Mouse (Mus musculus): ENCODE measurements around the gene Cnn3. TPM values are rescaled to one million over a fixed set of nuclear protein-coding genes. Genes with fewer than 3 reads are reported as not detected.
A peak's percentile ranks its signal among the peaks of the same experiment; 100 is the strongest.

The Cnn3 gene
- polyA plus RNA-seq, 1 experiment from 2014 or later, result 423 TPM

GRCm38 (mm10) chr3:121426621-121427519 lies 573 bp downstream of the Cnn3 start:
- H3K4me1 ChIP-seq (replicated peaks), result peaks cover 38% of the 10 kb centered on the region
- peak overlapping the region; percentile 76 for H3K4me2 ChIP-seq
- H3K27ac ChIP-seq (replicated peaks), result peak overlapping the region; percentile 96
- H3K9me3 ChIP-seq, result no peaks in the 10 kb centered on the region
- peak overlapping the region; percentile 91 for H3K4me3 ChIP-seq
- peak; percentile 71 for ATAC-seq (ENCODE audit: low FRiP score, low read depth)
- H3K36me3 ChIP-seq, result no peaks in the 10 kb centered on the region
- no peaks in the 10 kb centered on the region for H3K27me3 ChIP-seq
- WGBS, result under 1% methylated on average over 77 of the region's 93 CpGs
- H3K9ac ChIP-seq, result peak overlapping the region; percentile 96

- Histone ChIP-seq H3K27ac (replicated peaks) (peak overlapping the region; percentile 96), H3K27me3 (no peaks in the 10 kb centered on the region), H3K4me2 (peak overlapping the region; percentile 76), H3K4me3 (peak overlapping the region; percentile 91), H3K4me1 (replicated peaks) (peaks cover 43% of the 10 kb centered on the region), H3K9me3 (no peaks in the 10 kb centered on the region), H3K9ac (peak overlapping the region; percentile 96), H3K36me3 (no peaks in the 10 kb centered on the region)
- peak; percentile 75 for ATAC-seq (ENCODE audit: low FRiP score, low read depth)
- 0% methylated on average over 13 of the region's 13 CpGs for WGBS
Measured at GRCm38 (mm10) chr3:121427520-121427908, 1.2 kb downstream of the Cnn3 start.

- Histone ChIP-seq H3K27ac (replicated peaks) (peak overlapping the region; percentile 96), H3K27me3 (no peaks in the 10 kb centered on the region), H3K4me3 (peak overlapping the region; percentile 91), H3K4me1 (replicated peaks) (peaks cover 50% of the 10 kb centered on the region), H3K9ac (peak overlapping the region; percentile 96), H3K4me2 (peak overlapping the region; percentile 76), H3K36me3 (no peaks in the 10 kb centered on the region), H3K9me3 (no peaks in the 10 kb centered on the region)
- WGBS, result 6% methylated on average over 8 of the region's 8 CpGs
- no peak for ATAC-seq (ENCODE audit: low FRiP score, low read depth)
Measured at GRCm38 (mm10) chr3:121428230-121428629, 1.9 kb downstream of the Cnn3 start.

DNA sequence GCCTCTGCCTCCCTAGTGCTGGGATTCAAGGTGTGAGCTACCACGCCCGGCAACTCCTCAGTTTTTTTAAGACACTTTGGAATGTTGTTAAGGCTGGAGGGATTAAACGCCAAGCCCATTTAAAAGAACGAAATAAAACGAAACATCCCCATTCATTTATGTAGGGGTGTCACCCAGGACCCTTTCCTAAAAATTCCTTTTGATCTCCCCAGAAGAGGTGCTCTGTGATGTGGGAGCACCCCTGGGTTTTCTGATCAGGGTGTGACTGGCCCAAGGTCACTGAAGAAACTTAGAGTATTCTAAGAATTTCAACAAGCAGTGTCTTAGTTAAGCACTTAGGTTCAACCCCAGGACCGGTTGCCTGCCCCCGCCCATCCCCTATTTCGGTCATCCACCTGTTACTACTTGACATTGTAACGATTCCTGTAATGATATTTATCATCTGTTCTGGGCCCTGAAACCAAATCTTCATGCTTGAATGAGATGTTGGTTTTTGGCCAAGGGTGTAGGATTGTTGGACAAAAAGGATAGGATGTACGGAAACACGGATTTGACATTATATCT lies 2.5 kb downstream of the Cnn3 start:
- Histone ChIP-seq H3K4me3 (peak overlapping the region; percentile 91), H3K4me2 (peak overlapping the region; percentile 76), H3K4me1 (replicated peaks) (peaks cover 54% of the 10 kb centered on the region), H3K27ac (replicated peaks) (peak overlapping the region; percentile 96), H3K9me3 (no peaks in the 10 kb centered on the region), H3K9ac (peak overlapping the region; percentile 96; the same call in 1 of the 2 replicates), H3K36me3 (no peaks in the 10 kb centered on the region), H3K27me3 (no peaks in the 10 kb centered on the region)
- no peak for ATAC-seq (ENCODE audit: low FRiP score, low read depth)
- WGBS, result 44% methylated on average over 11 of the region's 11 CpGs

DNA sequence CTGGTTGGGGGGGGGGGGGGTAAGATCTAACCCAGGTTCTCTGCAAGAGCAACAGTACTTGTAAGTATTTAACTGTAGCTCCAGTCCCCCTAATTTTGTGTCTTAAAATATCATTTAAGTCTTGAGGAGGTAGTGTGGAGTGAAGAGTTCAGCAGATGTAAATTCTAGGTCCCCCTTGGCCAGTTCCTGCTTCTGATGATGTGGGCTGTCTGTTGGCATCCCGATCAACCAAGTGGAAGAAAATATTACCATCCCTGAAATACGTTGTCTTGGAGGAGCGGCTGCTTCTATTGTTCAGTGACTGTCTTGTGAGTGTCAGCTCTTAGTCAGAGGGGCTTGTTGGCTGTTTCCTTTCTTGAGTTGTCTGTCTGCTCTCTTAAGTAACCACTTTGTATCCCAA lies 3.2 kb downstream of the Cnn3 start:
- Histone ChIP-seq H3K36me3 (no peaks in the 10 kb centered on the region), H3K4me2 (peak overlapping the region; percentile 76), H3K9ac (peak overlapping the region; percentile 96; the same call in 1 of the 2 replicates), H3K27me3 (no peaks in the 10 kb centered on the region), H3K27ac (replicated peaks) (no peak overlapping the region; the same call in 1 of the 2 replicates), H3K4me3 (peak overlapping the region; percentile 91), H3K9me3 (no peaks in the 10 kb centered on the region), H3K4me1 (replicated peaks) (peaks cover 61% of the 10 kb centered on the region)
- ATAC-seq (ENCODE audit: low FRiP score, low read depth), result no peak
- WGBS, result 10% methylated on average over 3 of the region's 3 CpGs

DNA sequence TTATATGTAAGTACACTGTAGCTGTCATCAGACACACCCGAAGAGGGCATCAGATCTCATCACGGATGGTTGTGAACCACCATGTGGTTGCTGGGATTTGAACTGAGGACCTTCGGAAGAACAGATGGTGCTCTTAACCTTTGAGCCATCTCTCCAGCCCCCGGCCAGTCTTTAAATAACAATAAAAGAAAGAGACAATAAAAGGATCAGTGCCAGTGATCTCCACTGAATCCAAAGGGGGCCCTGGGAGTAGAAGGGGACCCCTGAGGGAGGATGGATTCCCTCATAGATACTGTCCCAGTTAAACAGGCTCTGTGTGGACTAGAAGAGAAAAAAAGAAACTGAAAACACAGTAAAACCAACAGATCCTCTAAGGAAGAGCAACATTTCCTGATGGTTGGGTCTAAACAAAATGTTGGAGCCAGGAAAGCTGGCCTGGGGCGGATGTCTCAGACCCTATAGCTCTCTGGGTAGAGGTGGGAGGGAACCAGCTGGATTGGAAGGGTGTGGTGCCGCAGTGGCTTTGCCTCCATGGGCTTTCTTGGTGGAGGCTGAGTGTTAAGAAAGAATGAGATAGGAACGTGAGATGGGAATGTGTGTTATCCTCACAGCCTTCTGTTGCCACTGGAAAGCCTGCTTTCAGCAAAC lies 4.1 kb downstream of the Cnn3 start:
- no peaks in the 10 kb centered on the region for H3K36me3 ChIP-seq
- WGBS, result 22% methylated on average over 7 of the region's 7 CpGs
- H3K4me1 ChIP-seq (replicated peaks), result peaks cover 70% of the 10 kb centered on the region
- H3K27ac ChIP-seq (replicated peaks), result 0 out of 2 replicates have a peak overlapping the region, but pooled peaks have one; percentile 17
- no peaks in the 10 kb centered on the region for H3K27me3 ChIP-seq
- H3K4me2 ChIP-seq, result peak overlapping the region; percentile 76
- H3K4me3 ChIP-seq, result 0 out of 2 replicates have a peak overlapping the region, but pooled peaks have one; percentile 1
- no peak overlapping the region for H3K9ac ChIP-seq
- no peaks in the 10 kb centered on the region for H3K9me3 ChIP-seq
- ATAC-seq (ENCODE audit: low FRiP score, low read depth), result no peak

DNA sequence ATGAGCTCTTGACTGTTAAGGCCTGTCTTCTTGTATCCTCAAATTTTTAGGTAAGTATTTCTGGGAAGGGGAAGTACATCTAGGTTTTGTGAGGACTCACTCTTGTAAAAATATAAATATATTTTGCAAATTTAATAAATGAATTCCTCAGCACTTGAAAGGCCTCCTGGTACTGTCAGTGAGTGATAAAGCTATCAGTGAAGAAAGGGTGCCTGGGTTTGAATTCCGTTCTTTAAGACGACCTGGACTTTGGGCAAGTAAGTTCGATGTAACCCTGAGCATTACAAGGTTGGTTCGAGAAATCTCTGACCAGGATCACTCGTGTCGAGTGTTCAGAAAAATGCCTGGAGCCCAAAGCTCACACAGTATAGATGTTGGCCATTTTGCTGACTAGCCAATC lies 7.1 kb downstream of the Cnn3 start:
- Histone ChIP-seq H3K4me2 (no peak overlapping the region), H3K4me3 (no peak overlapping the region), H3K9me3 (no peaks in the 10 kb centered on the region), H3K27ac (replicated peaks) (peak overlapping the region; percentile 55; the same call in 1 of the 2 replicates), H3K9ac (no peak overlapping the region), H3K4me1 (replicated peaks) (peaks cover 86% of the 10 kb centered on the region), H3K27me3 (no peaks in the 10 kb centered on the region), H3K36me3 (no peaks in the 10 kb centered on the region)
- WGBS, result 88% methylated on average over 6 of the region's 6 CpGs
- no peak for ATAC-seq (ENCODE audit: low FRiP score, low read depth)

- no peak for ATAC-seq (ENCODE audit: low FRiP score, low read depth)
- peaks cover 82% of the 10 kb centered on the region for H3K4me1 ChIP-seq (replicated peaks)
- H3K9me3 ChIP-seq, result no peaks in the 10 kb centered on the region
- H3K4me3 ChIP-seq, result no peak overlapping the region
- peak overlapping the region; percentile 55 for H3K27ac ChIP-seq (replicated peaks)
- no peaks in the 10 kb centered on the region for H3K27me3 ChIP-seq
- H3K36me3 ChIP-seq, result no peaks in the 10 kb centered on the region
- H3K9ac ChIP-seq, result no peak overlapping the region
- H3K4me2 ChIP-seq, result peak overlapping the region; percentile 12; the same call in 1 of the 2 replicates
- WGBS, result 57% methylated on average over 8 of the region's 8 CpGs
Measured at GRCm38 (mm10) chr3:121433968-121434533, 7.8 kb downstream of the Cnn3 start.

DNA sequence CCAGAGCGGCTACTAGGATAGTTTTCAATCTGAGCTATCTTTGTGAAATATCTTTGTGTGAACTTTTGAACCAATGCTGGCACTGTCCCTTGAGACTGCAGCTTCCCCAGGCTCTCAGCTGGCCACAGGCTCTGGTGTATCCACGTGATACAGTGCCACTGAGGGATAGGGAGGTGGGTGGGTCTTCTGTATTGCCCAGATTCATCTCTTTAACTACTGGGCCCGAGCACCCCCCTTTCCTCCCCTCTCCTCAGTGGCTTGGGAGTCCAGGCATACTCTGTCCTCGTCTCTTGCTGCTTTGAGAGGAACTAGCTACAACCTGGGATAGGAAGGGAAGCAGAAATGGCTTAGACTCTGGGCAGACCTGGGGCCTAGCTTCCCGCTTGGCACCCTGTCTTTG lies 9.0 kb downstream of the Cnn3 start:
- no peaks in the 10 kb centered on the region for H3K9me3 ChIP-seq
- peaks cover 82% of the 10 kb centered on the region for H3K4me1 ChIP-seq (replicated peaks)
- H3K27me3 ChIP-seq, result no peaks in the 10 kb centered on the region
- H3K36me3 ChIP-seq, result no peaks in the 10 kb centered on the region
- peak overlapping the region; percentile 18; the same call in 1 of the 2 replicates for H3K27ac ChIP-seq (replicated peaks)
- H3K4me3 ChIP-seq, result no peak overlapping the region
- WGBS, result 61% methylated on average over 5 of the region's 5 CpGs
- 0 out of 2 replicates have a peak overlapping the region, but pooled peaks have one; percentile 2 for H3K4me2 ChIP-seq
- H3K9ac ChIP-seq, result no peak overlapping the region
- peak; percentile 43 for ATAC-seq (ENCODE audit: low FRiP score, low read depth)

- H3K27ac ChIP-seq (replicated peaks), result no peak overlapping the region
- H3K9ac ChIP-seq, result no peak overlapping the region
- H3K4me1 ChIP-seq (replicated peaks), result peaks cover 75% of the 10 kb centered on the region
- no peak for ATAC-seq (ENCODE audit: low FRiP score, low read depth)
- H3K36me3 ChIP-seq, result peaks cover 6% of the 10 kb centered on the region; the same call in 1 of the 2 replicates
- no peaks in the 10 kb centered on the region for H3K9me3 ChIP-seq
- no peaks in the 10 kb centered on the region for H3K27me3 ChIP-seq
- H3K4me3 ChIP-seq, result no peak overlapping the region
- no peak overlapping the region for H3K4me2 ChIP-seq
- 81% methylated on average over 7 of the region's 7 CpGs for WGBS
Measured at GRCm38 (mm10) chr3:121437070-121437469, 10.8 kb downstream of the Cnn3 start.

- Histone ChIP-seq H3K36me3 (peaks cover 10% of the 10 kb centered on the region; the same call in 1 of the 2 replicates), H3K27me3 (no peaks in the 10 kb centered on the region), H3K4me1 (replicated peaks) (peaks cover 73% of the 10 kb centered on the region), H3K4me2 (no peak overlapping the region), H3K4me3 (no peak overlapping the region), H3K9ac (no peak overlapping the region), H3K9me3 (no peaks in the 10 kb centered on the region), H3K27ac (replicated peaks) (no peak overlapping the region)
- WGBS, result 64% methylated on average over 7 of the region's 7 CpGs
- no peak for ATAC-seq (ENCODE audit: low FRiP score, low read depth)
Measured at GRCm38 (mm10) chr3:121437996-121438395, 11.7 kb downstream of the Cnn3 start.
